Mouse (Mus musculus) forebrain, embryonic 11.5 days (tissue): ENCODE results near the gene Kdm4a. TPM values are rescaled to one million over a fixed set of nuclear protein-coding genes. Genes with fewer than 3 reads are reported as not detected.

Source experiments
- ATAC-seq: fragments of 200-750 bp; cut with Nextera tagmentation; replicated peaks from 2 replicates; pipeline ENCODE4 v1.8.0; 2017; ENCODE audit warnings: moderate TSS enrichment; ENCODE audit not compliant: low FRiP score
- DNase-seq: peaks from one replicate; pipeline ENCODE4 v3.0.0-alpha.2; 2017; ENCODE audit warnings: low spot score
- H3K27ac ChIP-seq: fragments of 300-500 bp; sonication (generic); 2 replicates; pipeline ENCODE4 v1.5.1; 2014; ENCODE audit warnings: low read depth, low read length
- H3K27me3 ChIP-seq: fragments of 300-500 bp; sonication (generic); 2 replicates; pipeline ENCODE4 v1.6.1; 2014; ENCODE audit warnings: mild to moderate bottlenecking, low read length, mixed read lengths; ENCODE audit not compliant: control insufficient read depth, insufficient read depth
- H3K36me3 ChIP-seq: fragments of 300-500 bp; sonication (generic); 2 replicates; pipeline ENCODE4 v1.6.1; 2014; ENCODE audit warnings: mild to moderate bottlenecking, low read length, moderate library complexity, mixed read lengths; ENCODE audit not compliant: control insufficient read depth, insufficient read depth
- H3K4me1 ChIP-seq: fragments of 300-500 bp; sonication (generic); replicated peaks from 2 replicates; pipeline ENCODE4 v1.6.1; 2014; ENCODE audit warnings: low read length, mixed read lengths; ENCODE audit not compliant: control insufficient read depth, insufficient read depth
- H3K4me2 ChIP-seq: fragments of 300-500 bp; sonication (generic); 2 replicates; pipeline ENCODE4 v1.6.1; 2014; ENCODE audit warnings: low read depth, mild to moderate bottlenecking, low read length, moderate library complexity, mixed read lengths; ENCODE audit not compliant: severe bottlenecking
- H3K4me3 ChIP-seq: fragments of 300-500 bp; sonication (generic); 2 replicates; pipeline ENCODE4 v1.5.1; 2014; ENCODE audit warnings: low read depth, low read length
- H3K9ac ChIP-seq: fragments of 300-500 bp; sonication (generic); 2 replicates; pipeline ENCODE4 v1.6.1; 2014; ENCODE audit warnings: low read length
- H3K9me3 ChIP-seq: fragments of 300-500 bp; sonication (generic); 2 replicates; pipeline ENCODE4 v1.6.1; 2016; ENCODE audit warnings: low read length, mixed read lengths; ENCODE audit not compliant: control insufficient read depth
- WGBS: fragments of 180-500 bp; shearing (Covaris S2); extraction: QIAGEN DNeasy Blood & Tissue Kit; methylation state at CpG from one replicate; pipeline ENCODE4 v1.1.7; 2014; 5-methylcytosine and 5-hydroxymethylcytosine counted together
- polyA plus RNA-seq: library from polyadenylated mRNA; unstranded; fragments of >200 nt; fragmentation: Nextera tagmentation; extraction: Ambion mirVana; gene quantifications from 2 replicates; pipeline ENCODE4 v1.2.1, GENCODE M21; 2014

The Kdm4a gene
- polyA plus RNA-seq, 1 experiment from 2014 or later: 67.9 TPM

GRCm38 (mm10) chr4:118117565-118117964 lies 62.3 kb downstream of the Kdm4a start:
- Histone ChIP-seq H3K9ac (no peak overlapping the region), H3K4me1 (no peaks in the 10 kb centered on the region), H3K4me3 (no peak overlapping the region), H3K27me3 (no peaks in the 10 kb centered on the region), H3K27ac (no peak overlapping the region), H3K9me3 (no peaks in the 10 kb centered on the region), H3K4me2 (no peak overlapping the region), H3K36me3 (no peaks in the 10 kb centered on the region)
- DNase-seq (no peak), ATAC-seq (no peak)
- WGBS: 92% methylated on average over 10 of the region's 10 CpGs

- no peaks in the 10 kb centered on the region for H3K4me1 ChIP-seq
- no peak for ATAC-seq
- no peaks in the 10 kb centered on the region for H3K36me3 ChIP-seq
- H3K4me2 ChIP-seq: no peak overlapping the region
- WGBS: 95% methylated on average over 11 of the region's 11 CpGs
- H3K9ac ChIP-seq: no peak overlapping the region
- H3K27ac ChIP-seq: no peak overlapping the region
- H3K9me3 ChIP-seq: no peaks in the 10 kb centered on the region
- no peak overlapping the region for H3K4me3 ChIP-seq
- no peak for DNase-seq
- H3K27me3 ChIP-seq: no peaks in the 10 kb centered on the region
Observed at GRCm38 (mm10) chr4:118116098-118116497, 63.7 kb downstream of the Kdm4a start.

GRCm38 (mm10) chr4:118115132-118115531 lies 64.7 kb downstream of the Kdm4a start:
- H3K4me3 ChIP-seq: no peak overlapping the region
- H3K4me2 ChIP-seq: no peak overlapping the region
- ATAC-seq (no peak), DNase-seq (no peak)
- H3K27ac ChIP-seq: no peak overlapping the region
- H3K27me3 ChIP-seq: no peaks in the 10 kb centered on the region
- no peaks in the 10 kb centered on the region for H3K36me3 ChIP-seq
- WGBS: 92% methylated on average over 7 of the region's 7 CpGs
- no peak overlapping the region for H3K9ac ChIP-seq
- no peaks in the 10 kb centered on the region for H3K4me1 ChIP-seq
- no peaks in the 10 kb centered on the region for H3K9me3 ChIP-seq

- H3K4me1 ChIP-seq: no peaks in the 10 kb centered on the region
- no peak overlapping the region for H3K4me2 ChIP-seq
- 86% methylated on average over 12 of the region's 12 CpGs for WGBS
- no peaks in the 10 kb centered on the region for H3K9me3 ChIP-seq
- H3K4me3 ChIP-seq: no peak overlapping the region
- H3K27me3 ChIP-seq: no peaks in the 10 kb centered on the region
- H3K36me3 ChIP-seq: no peaks in the 10 kb centered on the region
- no peak overlapping the region for H3K27ac ChIP-seq
- no peak for ATAC-seq
- H3K9ac ChIP-seq: no peak overlapping the region
- DNase-seq: no peak
Observed at GRCm38 (mm10) chr4:118112601-118113000, 67.2 kb downstream of the Kdm4a start.

GRCm38 (mm10) chr4:118109649-118110048 lies 70.2 kb downstream of the Kdm4a start:
- H3K36me3 ChIP-seq: no peaks in the 10 kb centered on the region
- no peak for DNase-seq
- WGBS: 94% methylated on average over 13 of the region's 13 CpGs
- H3K9me3 ChIP-seq: no peaks in the 10 kb centered on the region
- H3K27ac ChIP-seq: no peak overlapping the region
- no peak for ATAC-seq
- H3K4me1 ChIP-seq: no peaks in the 10 kb centered on the region
- no peak overlapping the region for H3K4me2 ChIP-seq
- no peak overlapping the region for H3K9ac ChIP-seq
- no peak overlapping the region for H3K4me3 ChIP-seq
- no peaks in the 10 kb centered on the region for H3K27me3 ChIP-seq

- H3K9ac ChIP-seq: no peak overlapping the region
- no peak overlapping the region for H3K4me3 ChIP-seq
- WGBS: 83% methylated on average over 7 of the region's 7 CpGs
- H3K9me3 ChIP-seq: no peaks in the 10 kb centered on the region
- H3K27me3 ChIP-seq: no peaks in the 10 kb centered on the region
- no peak for ATAC-seq
- DNase-seq: no peak
- no peaks in the 10 kb centered on the region for H3K36me3 ChIP-seq
- H3K4me2 ChIP-seq: no peak overlapping the region
- H3K4me1 ChIP-seq: no peaks in the 10 kb centered on the region
- H3K27ac ChIP-seq: no peak overlapping the region
Observed at GRCm38 (mm10) chr4:118108779-118109178, 71.1 kb downstream of the Kdm4a start.

- Histone ChIP-seq H3K36me3 (no peaks in the 10 kb centered on the region), H3K27me3 (no peaks in the 10 kb centered on the region), H3K9me3 (no peaks in the 10 kb centered on the region), H3K9ac (no peak overlapping the region), H3K27ac (no peak overlapping the region), H3K4me2 (no peak overlapping the region), H3K4me3 (no peak overlapping the region), H3K4me1 (no peaks in the 10 kb centered on the region)
- no peak for DNase-seq
- 94% methylated on average over 3 of the region's 3 CpGs for whole genome bisulfite sequencing
- no peak for ATAC-seq
Observed at GRCm38 (mm10) chr4:118105256-118106053, 74.4 kb downstream of the Kdm4a start.

GRCm38 (mm10) chr4:118103280-118103830 lies 76.5 kb downstream of the Kdm4a start:
- Histone ChIP-seq H3K4me2 (no peak overlapping the region), H3K36me3 (no peaks in the 10 kb centered on the region), H3K4me3 (no peak overlapping the region), H3K9me3 (no peaks in the 10 kb centered on the region), H3K9ac (no peak overlapping the region), H3K4me1 (no peaks in the 10 kb centered on the region), H3K27ac (no peak overlapping the region), H3K27me3 (no peaks in the 10 kb centered on the region)
- 88% methylated on average over 8 of the region's 8 CpGs for WGBS
- DNase-seq (no peak), ATAC-seq (no peak)

- ATAC-seq: no peak
- WGBS: 86% methylated on average over 6 of the region's 6 CpGs
Observed at GRCm38 (mm10) chr4:118101497-118101896, 78.3 kb downstream of the Kdm4a start.

More at GRCm38 (mm10) chr4:118101497-118101896, 78.3 kb downstream of the Kdm4a start:
- no peak for DNase-seq
- Histone ChIP-seq H3K4me2 (no peak overlapping the region), H3K4me1 (no peaks in the 10 kb centered on the region), H3K27me3 (no peaks in the 10 kb centered on the region), H3K9ac (no peak overlapping the region), H3K36me3 (no peaks in the 10 kb centered on the region), H3K27ac (no peak overlapping the region), H3K9me3 (no peaks in the 10 kb centered on the region), H3K4me3 (no peak overlapping the region)
